In the genomic region with DNA sequence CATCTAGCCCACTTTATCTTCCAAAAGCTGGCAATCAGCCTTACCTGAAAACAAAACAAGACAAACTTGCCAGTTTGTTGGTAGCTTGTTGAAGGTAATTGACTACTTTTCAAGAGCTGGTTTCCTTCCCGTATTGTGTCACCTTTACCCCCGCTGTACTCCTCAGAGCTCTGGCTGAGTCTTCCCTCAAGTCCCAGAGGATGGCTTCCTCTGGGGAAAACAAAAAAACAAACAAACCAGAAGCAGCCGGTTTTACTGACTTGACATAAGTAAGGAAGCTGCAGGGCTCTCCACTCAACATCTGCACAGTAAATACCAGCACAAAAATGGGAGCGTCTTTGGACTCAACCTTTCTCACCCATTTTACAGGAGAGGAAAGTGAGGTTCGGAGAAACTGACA, we compare ENCODE assay signal across 7 mouse cellular contexts.
"Had no signal": no experiment of that assay in that cellular context is flagged by ENCODE, and none has a peak within 500 bp of the region (broad histone marks: within the 10 kb centered on the region; RNA-seq: fewer than 3 reads in every experiment).

No protein-coding gene starts in this region.

- H3K9ac ChIP-seq: limb, embryonic 12.5 days; lung, embryonic 15.5 days; midbrain, embryonic 13.5 days had no signal

- H3K27me3 ChIP-seq: limb, embryonic 12.5 days; lung, embryonic 15.5 days had no signal

- H3K27ac ChIP-seq: limb, embryonic 12.5 days; lung, embryonic 15.5 days; midbrain, embryonic 13.5 days; stomach, postnatal 0 days had no signal

- H3K4me2 ChIP-seq: limb, embryonic 12.5 days; lung, embryonic 15.5 days; midbrain, embryonic 13.5 days had no signal

- H3K36me3 ChIP-seq: limb, embryonic 12.5 days; lung, embryonic 15.5 days; midbrain, embryonic 13.5 days had no signal

- H3K4me3 ChIP-seq: limb, embryonic 12.5 days; lung, embryonic 15.5 days; midbrain, embryonic 13.5 days had no signal

- ATAC-seq: midbrain, embryonic 13.5 days had no signal

- H3K9me3 ChIP-seq: limb, embryonic 12.5 days; lung, embryonic 15.5 days; midbrain, embryonic 13.5 days had no signal

- DNase-seq: kidney, adult 8-10 months; layer of hippocampus, adult 9-11 months; liver had no signal
